Mouse (Mus musculus) heart, postnatal 36 days (tissue): ENCODE measurements at regions not wholly inside any gene's neighbourhood (a gene's known extent, or its start where the extent isn't known, plus 50 kb on each side); places are given as distances from the start of the nearest gene placed in this dataset.
A peak's percentile ranks its signal among the peaks of the same experiment; 100 is the strongest.

Experiments
- DNase-seq, 2 experiments: peaks; one replicate each; pipeline ENCODE4 v3.0.0; 2021 to 2022
- intact Hi-C: fragments of 180-260 bp; cut with DNase I; formaldehyde crosslinking; loops from one replicate; pipeline ENCODE4 v1.15.1; 2025

GRCm38 (mm10) chr2:74974595-74975325, 149.2 kb downstream of the Mtx2 start:
- intact Hi-C loops, result no loop called here

GRCm38 (mm10) chr2:74977348-74977747, 151.7 kb downstream of the Mtx2 start:
- intact Hi-C loops, result no loop called here
- no peak for DNase-seq

More at GRCm38 (mm10) chr2:74974595-74975325, 149.2 kb downstream of the Mtx2 start:
- no peak for DNase-seq

GRCm38 (mm10) chr2:74977828-74978227, 152.2 kb downstream of the Mtx2 start:
- DNase-seq, result no peak
- intact Hi-C loops, result loop anchor here (2.0 kb wide), 1 partner anchor 15 kb away; no protein-coding TSS in a partner anchor

- intact Hi-C loops, result no loop called here
- DNase-seq, result no peak
These were observed 156.3 kb downstream of the Mtx2 start for GRCm38 (mm10) chr2:74981856-74982255.

GRCm38 (mm10) chr2:74993802-74994201, 168.2 kb downstream of the Mtx2 start:
- DNase-seq, result no peak
- intact Hi-C loops, result loop anchor here (2.0 kb wide), 1 partner anchor 15 kb away; no protein-coding TSS in a partner anchor

DNA sequence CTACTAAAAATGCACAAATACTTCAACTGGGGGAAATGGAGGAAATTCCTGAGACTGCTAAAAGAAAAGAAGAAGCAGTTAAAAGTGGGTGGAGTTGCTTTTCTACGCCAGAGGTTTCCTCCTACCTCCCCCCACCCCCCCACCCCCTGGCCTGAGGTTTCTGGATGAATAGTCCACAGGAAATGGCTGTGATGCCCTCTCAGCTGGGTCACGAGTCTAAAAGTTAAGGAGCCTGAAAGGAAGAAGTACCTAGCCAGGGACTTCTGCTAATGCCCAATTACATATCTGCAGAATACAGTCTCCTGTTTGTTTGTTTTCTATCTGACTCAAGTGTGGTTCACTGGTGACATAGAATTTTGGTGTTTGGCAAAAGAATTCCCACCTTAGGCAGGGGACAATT, 169.4 kb downstream of the Mtx2 start:
- intact Hi-C loops, result no loop called here
- DNase-seq, result no peak

DNA sequence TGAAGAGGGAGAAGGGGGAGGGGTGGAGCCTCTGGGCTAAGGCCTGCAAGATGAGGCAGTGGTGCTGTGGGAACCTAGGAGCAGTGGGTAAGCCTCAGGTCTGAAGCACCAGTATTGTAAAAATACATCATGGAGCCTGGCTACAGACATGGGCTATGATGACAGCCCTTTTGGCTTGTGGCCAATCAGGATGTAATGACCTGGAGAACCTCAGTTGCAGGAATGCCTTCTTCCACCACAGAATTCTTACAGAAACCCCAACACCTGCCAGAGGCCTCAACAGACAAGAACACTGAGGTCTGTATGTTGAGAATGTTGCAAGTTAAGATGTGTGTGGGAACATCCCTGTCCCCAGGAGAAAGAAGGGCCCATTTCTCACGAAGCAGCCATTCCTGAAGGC, 172.1 kb downstream of the Mtx2 start:
- intact Hi-C loops, result no loop called here
- no peak for DNase-seq

DNA sequence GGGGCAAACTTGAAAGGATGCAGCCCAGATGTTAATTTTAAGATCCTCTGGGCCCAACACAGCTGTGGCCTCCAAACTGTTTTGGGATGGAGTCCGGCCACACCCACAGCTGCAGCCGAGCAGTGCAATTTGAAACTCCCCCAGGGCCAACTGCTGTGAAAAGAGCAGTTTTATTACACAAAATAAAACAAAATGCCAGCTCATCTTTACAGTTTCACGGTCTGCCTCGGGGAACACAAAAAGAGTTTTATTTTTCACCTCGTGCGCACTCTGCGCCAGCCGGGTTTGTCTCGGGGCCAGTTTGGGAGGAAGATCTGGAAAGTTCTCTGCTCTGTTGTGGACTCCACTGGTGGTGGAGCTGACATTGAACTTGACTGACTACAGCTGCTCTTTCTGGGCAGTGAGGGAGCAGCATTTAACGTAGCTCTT, 174.8 kb downstream of the Mtx2 start:
- DNase-seq, result peak; percentile 40 to 53
- intact Hi-C loops, result no loop called here

DNA sequence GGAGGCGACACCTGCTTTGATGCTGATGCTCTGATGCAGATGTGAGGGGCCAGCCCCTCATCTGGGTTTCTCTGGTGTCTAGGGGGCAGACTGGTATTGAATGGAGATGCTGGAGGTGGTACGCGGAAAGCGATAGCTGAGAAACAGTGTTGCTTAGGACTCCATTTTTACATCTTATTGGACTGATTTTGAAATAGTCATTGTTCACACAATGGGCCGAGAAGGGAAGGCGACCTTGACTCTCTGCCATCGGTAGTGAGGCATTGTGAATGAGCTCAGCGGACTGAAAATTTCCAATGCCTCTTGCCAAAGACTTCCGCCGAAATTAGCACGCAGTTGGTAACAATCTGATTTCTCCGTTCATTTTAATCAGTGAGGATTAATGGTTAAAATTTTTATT, 177.0 kb downstream of the Mtx2 start:
- DNase-seq, result peak; percentile 47 to 49
- intact Hi-C loops, result no loop called here

GRCm38 (mm10) chr2:75008116-75008515, 182.5 kb downstream of the Mtx2 start:
- peak; percentile 24 to 27 for DNase-seq
- intact Hi-C loops, result no loop called here

GRCm38 (mm10) chr2:75010647-75011046, 185.0 kb downstream of the Mtx2 start:
- intact Hi-C loops, result no loop called here
- DNase-seq, result no peak

- intact Hi-C loops, result no loop called here
- no peak for DNase-seq
These were observed 186.4 kb downstream of the Mtx2 start for GRCm38 (mm10) chr2:75012046-75012445.

DNA sequence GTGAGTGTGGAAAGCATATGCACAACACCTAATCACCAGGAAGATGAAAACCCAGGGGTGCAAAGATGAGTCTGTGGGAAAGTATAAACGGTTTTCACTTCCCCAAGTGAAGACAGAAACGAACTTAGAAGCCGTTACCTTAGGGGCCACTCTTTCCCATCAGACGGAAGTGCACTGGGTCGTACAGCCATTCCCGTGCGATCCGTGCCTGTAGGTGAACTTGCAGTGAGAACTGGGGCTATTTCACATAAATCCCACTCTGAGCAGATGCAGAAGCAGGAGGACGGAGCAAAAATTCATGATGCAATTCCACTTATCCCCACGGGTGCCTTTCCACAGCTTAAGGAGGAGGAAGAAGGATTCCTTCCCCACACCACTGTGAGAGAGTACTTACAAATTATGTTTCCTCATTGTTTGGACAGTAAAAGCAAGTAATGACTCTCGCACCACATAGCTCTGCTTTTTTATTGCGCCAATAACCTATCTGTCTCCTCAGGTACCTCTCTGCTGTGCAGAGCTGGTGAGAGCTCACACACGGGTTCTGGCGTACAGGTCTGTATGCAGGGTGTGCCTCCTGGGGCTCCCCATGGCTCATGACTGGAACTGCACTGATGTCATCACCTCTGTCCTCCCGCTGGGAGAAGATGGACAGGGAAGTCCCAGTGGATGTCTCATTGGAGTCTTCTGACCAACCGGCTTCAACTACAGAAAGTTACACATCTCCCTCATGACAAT, 189.6 kb downstream of the Mtx2 start:
- intact Hi-C loops, result no loop called here
- no peak for DNase-seq

GRCm38 (mm10) chr2:75019459-75019858, 193.9 kb downstream of the Mtx2 start:
- peak; percentile 43 to 68 for DNase-seq
- intact Hi-C loops, result no loop called here

GRCm38 (mm10) chr2:75021639-75022038, 196.0 kb downstream of the Mtx2 start:
- peak in 1 of 2 experiments; percentile 20 for DNase-seq
- intact Hi-C loops, result loop anchor here (2.0 kb wide), 1 partner anchor 53 kb away; no protein-coding TSS in a partner anchor

- intact Hi-C loops, result no loop called here
- no peak for DNase-seq
These were observed 202.5 kb downstream of the Mtx2 start for GRCm38 (mm10) chr2:75028151-75028550.

DNA sequence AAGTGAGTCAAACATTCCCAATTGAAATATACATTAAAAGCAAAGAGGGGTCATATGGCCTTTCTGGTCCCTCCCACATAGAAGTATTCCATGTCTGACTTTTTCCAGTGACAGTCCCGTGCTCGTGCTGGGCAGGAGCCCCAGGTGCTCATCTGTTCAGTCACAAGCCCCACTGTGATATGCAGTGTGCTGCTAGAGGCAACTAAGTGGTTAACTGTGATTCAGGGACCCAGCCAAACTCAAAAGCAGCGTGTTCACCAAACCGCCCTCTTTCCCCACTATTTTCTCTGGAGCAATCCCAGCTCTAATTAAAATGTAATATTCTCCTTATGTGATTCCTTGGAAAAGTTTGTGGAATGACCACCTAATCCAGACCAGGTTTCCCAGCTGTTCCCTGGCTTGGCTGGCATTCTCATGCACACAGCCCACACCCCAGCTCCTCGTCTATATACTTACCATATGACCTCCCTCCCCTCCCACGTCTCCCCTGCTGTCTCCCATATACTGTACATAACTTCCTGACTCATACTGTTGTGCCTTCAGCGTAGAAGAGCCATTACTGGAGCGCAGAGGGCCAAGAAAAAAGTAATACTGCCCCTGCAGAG, 203.6 kb downstream of the Mtx2 start:
- intact Hi-C loops, result no loop called here
- no peak for DNase-seq

DNA sequence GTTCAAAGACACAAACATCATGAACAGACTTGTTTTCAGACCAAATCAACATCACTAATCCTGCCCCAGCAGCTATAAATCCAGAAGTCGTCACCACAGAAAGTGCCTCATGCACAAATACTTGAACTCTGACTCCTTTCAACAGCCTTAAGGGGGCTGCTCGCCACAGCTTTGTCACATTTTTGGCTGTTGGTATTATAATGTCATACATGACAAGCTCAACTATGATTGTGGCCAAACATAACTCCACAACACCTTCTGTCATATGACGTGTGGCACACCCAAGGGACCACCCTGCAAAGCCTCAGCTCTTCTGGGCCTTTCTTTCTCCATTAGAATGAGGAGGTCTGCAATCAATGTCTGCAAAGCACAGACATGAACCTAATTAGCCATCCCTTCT, 209.1 kb downstream of the Mtx2 start:
- intact Hi-C loops, result no loop called here
- DNase-seq, result no peak

DNA sequence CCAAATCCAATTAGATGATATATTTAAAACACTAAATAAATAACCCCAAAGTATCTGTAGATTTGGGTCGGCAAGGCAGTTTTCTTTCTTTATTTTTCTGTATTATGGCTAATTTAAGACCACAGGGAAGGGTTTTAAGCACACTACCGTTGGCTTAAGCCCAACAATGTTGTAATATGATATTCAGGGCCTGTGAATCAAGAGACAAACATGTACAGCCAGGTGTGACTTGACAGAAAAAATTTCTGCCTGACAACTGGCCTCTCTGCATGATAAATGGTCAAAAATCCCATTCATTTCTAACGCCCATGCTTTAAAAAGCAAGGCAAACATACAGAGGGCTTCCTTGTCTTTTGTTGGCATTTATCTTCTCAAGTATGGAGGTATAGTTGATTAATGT, 213.5 kb downstream of the Mtx2 start:
- intact Hi-C loops, result no loop called here
- no peak for DNase-seq

DNA sequence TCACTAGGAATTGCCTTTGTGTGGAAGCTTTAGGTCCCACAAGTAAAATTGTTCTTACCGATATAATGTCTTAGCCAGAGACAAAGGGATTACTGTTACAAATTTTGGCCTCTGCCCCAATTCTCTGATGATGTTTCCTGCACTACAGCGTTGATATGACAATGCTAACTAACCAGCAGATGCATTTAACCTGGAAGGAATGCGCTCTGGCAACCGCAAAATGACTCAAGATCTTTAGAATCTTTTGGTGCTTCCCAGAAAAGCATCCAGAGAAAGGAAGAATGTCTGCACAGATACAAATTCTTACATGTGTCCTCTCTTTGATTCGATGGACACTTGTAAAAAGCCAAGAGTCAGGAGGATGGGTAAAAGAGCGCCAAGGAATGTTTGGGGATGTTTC, 221.3 kb downstream of the Mtx2 start:
- DNase-seq, result no peak
- intact Hi-C loops, result no loop called here

DNA sequence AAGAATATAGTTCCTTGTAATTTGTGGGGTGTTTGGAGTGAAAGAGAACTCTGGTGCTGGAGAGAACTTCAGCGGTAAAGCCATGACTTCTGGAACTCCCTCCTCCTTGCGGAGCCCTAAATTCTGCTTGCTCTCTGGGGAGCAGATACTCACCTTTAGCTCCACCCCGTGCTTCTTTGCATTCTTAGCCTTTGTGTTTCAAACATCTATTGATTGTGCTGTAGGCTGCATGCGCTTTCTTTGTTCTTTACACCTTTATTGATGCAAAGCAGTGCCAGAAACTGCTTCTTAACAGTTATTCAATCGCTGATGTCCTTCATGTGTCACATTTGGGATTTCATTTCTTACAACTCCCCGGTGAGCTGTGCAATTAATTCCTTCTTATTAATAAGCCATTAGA, 222.5 kb downstream of the Mtx2 start:
- intact Hi-C loops, result no loop called here
- DNase-seq, result no peak
